Mouse (Mus musculus) layer of hippocampus, adult 9-10 months (tissue): Measurements from ENCODE around the gene Scmh1.
A peak's percentile ranks its signal among the peaks of the same experiment; 100 is the strongest.

Experiments
- DNase-seq: peaks from one replicate; pipeline ENCODE4 v3.0.0; 2022; ENCODE audit warnings: low spot score

The Scmh1 gene

GRCm38 (mm10) chr4:120556592-120556991, 151.5 kb downstream of the Scmh1 start:
- no peak for DNase-seq

GRCm38 (mm10) chr4:120565726-120566125, 160.6 kb downstream of the Scmh1 start:
- no peak for DNase-seq

DNA sequence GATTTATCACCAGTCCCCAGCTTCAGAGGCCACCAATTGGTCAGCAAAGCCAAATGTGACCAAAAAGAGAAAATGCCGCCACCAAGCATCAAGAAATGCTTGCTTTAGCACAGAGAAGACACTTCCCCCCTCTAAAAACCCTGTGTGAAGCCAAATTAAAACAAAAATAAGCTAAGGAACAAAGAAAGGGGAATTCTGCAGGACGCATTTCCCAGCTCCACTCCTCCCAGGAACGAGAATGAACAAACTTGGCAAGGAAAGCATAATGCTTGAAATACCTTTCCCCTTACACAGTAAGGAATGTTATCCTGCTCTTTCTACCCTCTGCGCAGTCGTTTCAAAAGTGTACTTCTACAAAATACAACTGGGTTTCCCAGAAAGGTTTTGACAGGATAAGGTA, 162.9 kb downstream of the Scmh1 start:
- no peak for DNase-seq

GRCm38 (mm10) chr4:120569025-120569424, 163.9 kb downstream of the Scmh1 start:
- DNase-seq: no peak

GRCm38 (mm10) chr4:120569486-120570437, 164.7 kb downstream of the Scmh1 start, which contains the start of gene Ctps:
TSS of gene Ctps (minus strand) at chr4:120570276.
- DNase-seq: peak; percentile 81

- DNase-seq: peak; percentile 54
These were observed 165.5 kb downstream of the Scmh1 start for GRCm38 (mm10) chr4:120570438-120571069.

GRCm38 (mm10) chr4:120571070-120571464, 166.0 kb downstream of the Scmh1 start:
- DNase-seq: no peak

GRCm38 (mm10) chr4:120571691-120572090, 166.6 kb downstream of the Scmh1 start:
- no peak for DNase-seq
